Mouse (Mus musculus) right cerebral cortex, adult 2 months (tissue): ENCODE data around the gene Tbc1d20.
A peak's percentile ranks its signal among the peaks of the same experiment; 100 is the strongest.
"Not testable (repeated sequence)": the region's sequence is repeated elsewhere in the genome, so short reads cannot be mapped to it uniquely, and the experiment has no call there.

Experiments
- DNase-seq, 2 experiments: peaks; one replicate each; pipeline ENCODE4 v3.0.0; 2021 to 2022; ENCODE audit warnings: low spot score in 2 of 2

The Tbc1d20 gene

DNA sequence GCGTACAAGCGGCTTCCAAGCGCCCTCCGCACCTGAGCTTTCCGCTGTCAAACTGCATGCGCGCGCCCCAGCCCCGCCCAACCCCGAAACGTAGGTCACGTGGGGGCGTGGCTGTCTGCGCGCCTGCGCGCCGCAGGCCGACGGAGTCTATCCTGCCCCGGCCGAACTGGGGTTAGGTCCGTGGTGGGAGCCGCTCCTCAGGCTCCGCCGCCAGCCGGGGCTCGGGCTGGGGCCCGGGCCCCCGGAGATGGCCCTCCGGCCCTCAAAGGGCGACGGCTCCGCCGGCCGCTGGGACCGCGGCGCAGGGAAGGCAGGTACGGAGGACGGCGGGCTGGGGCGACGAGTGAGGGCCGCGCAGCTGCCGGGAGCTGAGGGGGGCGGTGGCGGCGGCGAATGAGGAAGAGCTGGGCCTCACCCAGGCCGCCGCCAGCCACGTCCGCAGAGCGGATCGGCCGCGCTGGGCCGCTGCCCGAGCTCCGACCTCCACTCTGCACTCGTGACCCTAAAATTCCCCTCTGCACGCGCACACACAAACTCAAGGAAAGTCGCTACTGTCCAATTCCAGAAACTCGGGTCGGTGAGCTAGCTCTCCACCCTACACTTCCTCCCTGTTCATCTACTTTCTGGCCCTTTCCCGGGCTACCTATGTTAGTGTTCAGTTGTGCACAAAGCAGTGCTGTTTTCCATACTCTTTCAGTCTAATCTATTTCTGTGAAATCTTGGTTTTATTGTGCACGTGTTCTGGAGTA lies at the start of gene Tbc1d20:
Gene Tbc1d20 (plus strand): TSS at position 102 of the 749 bp plus-strand sequence.
- DNase-seq, result peak; percentile 88 to 91

DNA sequence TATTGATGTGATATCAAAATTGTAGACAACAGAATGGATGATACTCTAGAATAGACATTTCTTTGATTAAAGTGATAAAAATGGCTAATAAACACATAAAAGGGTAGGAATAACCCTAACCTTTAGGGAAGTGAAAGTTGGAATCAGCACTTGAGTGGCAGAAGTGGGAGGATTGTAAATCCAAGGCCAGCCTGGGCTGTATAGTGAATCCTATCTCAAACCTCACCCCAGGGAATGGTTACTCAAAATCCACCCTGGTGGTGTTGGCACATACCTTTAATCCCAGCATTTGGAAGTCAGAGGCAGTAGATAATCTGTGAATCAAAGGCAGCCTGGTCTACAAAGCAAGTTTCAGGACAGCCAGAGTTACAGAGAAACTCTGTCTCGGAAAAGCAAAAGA lies 46.4 kb upstream of the Tbc1d20 start:
- no peak for DNase-seq

DNA sequence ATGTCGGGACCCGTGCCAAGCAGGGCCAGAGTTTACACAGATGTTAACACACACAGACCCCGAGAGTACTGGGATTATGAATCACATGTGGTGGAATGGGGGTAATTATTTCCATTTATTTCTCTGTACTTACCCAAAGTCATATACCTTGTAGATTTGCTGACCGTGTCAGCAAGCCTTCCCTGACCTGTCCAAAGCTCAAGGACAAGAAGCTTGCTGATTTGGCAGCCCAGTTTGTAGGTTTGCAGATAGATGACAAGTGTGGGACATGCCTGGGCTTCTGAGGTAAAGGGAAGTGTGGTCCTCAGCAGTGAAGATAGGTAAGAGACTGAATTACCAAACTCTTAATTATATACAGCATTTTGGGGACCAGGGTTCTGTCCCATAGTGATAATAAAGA lies 43.1 kb upstream of the Tbc1d20 start:
- no peak for DNase-seq

DNA sequence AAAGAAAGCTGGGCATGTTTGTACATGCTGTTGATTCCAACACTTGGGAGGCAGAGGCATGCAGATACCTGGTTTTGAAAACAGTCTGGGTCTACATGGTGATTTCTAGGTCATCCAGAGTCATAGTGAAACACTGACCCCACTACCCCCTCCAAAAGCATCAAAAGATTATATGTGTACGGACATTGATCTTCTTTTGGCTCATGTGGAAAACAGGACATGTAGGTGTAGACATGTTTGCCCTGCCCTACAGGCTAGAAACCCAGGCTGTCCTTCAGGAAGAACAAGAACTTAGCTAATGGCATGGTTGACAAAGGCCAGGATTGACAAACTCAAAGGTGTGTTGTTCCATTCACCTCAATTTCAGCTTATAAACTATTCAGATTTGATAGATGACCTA lies 33.9 kb upstream of the Tbc1d20 start:
- DNase-seq, result no peak

DNA sequence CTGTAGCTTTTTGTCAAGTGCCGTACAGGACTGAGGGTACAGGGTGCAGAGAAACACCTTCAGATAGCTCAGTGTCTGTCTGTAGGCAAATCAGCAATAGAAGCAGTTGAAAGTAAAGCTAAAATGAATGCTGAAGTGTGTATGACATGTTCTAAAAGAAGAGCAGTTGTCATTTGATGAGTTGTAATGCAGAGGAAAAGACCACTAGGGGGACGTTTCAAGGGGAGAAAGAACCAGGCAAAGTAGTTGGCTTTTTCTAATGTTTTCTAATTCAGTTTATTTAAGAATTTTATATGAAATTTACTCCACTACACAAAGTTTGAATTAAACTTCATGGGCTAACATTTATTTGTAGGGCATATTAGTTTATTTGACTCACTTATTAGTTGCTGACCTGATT lies 20.0 kb upstream of the Tbc1d20 start:
- no peak for DNase-seq

DNA sequence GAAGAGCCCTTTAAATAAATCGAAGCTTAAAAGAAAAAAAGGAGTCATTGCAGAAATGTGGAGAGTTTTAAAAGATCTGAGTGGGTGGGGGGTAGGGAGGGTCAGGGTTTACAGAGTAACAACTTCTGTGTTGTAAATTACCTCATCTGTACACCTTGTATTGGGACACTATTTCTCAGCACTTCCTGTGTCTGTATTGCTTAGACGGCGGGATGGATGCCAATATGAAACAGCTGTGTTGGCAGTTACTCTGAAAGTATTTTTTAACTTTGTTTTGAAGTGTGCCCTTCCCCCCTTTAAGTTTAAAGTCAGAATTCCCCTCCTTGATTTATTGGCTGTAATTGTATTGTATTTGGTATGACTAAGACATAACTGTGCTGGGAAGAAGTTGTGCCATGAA lies 12.2 kb upstream of the Tbc1d20 start:
- no peak for DNase-seq

DNA sequence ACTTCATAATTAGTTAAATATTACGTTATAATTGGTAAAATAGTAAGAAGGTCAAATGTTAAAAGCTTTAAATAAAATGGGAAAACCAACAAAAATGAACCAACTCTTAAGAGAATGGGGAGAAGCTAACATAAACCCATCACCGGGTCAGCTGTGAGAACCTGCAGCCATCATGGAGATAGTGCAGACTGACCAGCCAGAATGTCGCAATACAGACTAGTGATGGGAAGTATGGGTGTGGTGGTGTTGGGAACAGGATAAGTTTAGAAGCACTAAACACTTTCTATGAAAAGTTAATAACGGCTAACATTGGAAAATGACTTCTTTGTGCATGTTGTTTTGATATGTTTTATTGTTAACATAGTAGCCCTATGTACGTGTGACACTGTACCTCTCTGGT lies 6.1 kb upstream of the Tbc1d20 start:
- no peak for DNase-seq

DNA sequence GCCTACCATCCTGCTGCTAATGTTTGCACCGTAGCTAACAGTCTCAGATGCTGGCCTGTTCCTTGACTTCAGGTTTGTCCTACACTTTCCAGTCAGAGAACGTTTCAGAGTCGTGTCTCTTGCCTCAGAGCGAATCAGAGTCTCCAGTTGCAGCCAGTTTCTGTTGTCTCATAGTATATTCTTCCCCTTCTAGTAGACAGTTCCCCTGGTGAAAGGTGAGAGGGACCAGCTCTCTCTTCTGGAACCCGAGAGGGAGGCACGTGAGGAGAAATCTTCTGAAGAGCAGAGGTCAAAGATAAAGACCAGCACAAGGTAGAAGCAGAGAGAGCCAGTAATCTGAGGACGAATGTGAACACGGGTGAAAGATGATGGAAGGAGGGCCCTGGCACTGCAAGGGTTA lies 5.6 kb upstream of the Tbc1d20 start:
- no peak for DNase-seq

DNA sequence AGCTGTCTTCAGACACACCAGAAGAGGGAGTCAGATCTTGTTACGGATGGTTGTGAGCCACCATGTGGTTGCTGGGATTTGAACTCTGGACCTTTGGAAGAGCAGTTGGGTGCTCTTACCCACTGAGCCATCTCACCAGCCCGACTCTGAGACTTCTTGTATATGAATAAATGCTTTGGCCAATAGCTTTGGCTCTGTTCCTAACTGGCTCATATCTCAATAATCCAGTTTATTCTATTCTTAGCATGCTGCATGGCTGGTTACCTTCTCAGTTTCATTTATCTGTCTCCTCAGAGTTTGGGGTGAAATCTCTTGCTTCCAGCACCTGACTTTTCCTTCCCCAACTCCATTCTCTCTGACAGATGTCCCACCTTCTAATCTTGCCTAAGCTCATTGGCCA lies 4.0 kb upstream of the Tbc1d20 start:
- DNase-seq, result not testable (repeated sequence)

DNA sequence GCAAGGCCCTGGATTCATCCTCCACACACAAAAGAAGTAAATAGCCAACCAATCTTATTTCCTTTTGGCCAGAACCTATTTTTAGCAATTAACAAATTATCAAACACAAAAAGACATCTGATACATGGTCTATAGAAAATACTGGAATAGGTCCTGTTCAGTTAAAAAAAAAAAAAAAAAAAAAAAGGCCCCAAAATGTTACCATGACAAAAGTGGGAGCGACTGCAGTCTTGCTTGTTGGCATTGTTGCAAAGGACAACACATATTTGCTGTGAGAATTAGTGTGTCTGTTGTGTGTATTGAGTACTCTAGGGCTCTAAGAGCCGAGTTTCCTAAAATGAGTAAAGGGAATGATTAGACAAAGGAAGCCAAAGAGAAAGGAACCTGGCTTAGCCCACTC lies 1.2 kb upstream of the Tbc1d20 start:
- DNase-seq, result no peak

DNA sequence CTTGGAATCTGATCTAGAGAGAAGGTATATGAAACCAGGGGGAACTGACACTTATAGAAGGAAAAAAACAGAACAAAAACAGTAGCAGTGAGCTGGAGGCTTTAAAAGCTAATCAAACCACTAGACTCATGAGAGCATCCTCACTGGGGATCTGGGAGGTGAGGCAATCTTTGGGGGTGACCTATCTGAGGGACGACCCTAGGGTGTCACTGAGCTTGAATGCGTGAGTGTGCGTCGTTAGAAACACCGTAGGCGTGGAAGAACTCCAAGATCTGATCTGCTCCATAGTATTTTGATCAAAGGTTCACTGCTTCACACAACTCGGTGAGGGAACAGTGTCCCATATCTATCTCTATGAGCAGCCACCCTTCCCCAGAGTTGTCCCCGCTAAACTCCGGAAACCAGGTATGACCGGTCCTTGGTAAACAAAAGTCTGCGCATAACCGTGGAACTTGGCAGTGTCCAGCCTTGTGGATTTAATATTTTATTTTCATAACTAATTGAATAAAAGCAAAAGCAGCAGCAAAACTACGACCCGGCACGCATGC lies 375 bp upstream of the Tbc1d20 start:
- no peak for DNase-seq

DNA sequence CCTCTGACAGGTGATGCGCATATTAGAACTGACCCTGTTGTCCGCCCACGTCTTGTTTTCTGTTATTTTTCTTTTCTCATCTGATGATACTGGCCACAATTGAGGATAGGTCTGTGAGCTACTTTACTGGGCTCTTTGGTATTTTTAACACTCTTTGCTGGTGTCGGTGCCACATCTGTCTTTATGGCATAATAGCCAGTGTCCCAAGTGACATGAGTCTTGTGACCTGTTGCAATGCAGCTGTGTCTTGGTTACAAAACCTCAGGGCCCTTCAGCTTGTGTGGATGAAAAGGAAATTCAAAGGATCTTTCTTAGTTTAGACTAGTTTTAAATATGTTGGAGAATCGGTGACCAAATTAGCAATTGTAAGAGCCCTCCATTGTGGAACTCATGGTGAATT lies 913 bp downstream of the Tbc1d20 start:
- no peak for DNase-seq

DNA sequence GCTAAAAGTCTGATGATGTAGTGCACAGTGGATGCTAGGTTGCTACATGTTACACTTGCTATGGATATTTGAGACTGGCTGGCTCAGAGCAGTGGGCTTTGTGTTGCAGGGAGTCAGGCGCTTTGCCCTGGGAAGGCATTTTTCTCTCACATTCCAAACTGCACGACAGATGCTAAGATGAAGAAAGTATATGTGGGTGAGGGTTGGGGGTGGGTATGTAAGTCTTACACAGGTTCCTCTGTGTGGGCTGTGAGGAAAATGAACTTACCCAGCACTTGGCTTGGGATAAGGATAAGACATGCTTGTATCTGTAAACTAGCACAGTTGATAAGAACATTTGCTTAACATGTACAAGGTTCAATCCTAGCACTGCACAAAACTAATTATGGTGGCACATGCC lies 9.2 kb downstream of the Tbc1d20 start:
- peak; percentile 44 for DNase-seq

DNA sequence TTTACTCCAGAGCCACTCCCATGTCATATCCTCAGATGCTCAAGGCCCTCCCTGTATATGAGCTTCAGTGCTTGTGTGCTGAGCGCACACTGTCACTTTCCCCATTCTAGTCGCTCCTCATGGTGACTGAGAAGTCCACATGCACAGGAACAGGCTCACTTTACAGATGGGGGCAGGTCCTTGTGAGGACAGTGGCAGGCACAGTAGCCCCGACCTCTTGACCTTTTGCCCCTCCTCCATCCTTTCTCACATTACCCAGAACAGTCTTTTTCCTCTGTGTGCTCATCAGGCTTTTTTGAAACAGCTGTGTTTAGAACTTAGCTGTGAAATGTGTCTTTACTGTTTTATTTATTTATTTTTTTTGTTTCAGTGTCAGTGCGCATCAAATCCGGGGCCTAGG lies 10.2 kb downstream of the Tbc1d20 start:
- no peak for DNase-seq

DNA sequence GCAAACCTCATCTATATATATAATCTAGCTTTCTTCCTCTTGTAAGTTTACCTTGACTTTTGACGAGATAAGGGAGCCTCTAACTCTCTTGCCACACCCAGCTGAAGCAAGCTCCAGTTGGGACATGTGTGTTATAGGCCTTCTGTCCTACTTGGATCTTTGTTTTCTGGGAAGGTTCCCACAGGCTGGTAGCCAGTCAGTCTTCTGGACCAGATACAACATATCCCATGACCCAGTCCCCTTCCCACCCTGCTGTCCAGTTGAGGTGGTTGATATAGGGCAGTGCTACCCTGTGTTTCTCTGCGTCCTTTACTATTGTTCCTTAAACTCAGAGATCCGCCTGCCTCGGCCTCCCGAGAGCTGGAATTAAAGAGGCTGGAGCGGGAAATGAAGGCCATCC lies 11.9 kb downstream of the Tbc1d20 start:
- no peak for DNase-seq

DNA sequence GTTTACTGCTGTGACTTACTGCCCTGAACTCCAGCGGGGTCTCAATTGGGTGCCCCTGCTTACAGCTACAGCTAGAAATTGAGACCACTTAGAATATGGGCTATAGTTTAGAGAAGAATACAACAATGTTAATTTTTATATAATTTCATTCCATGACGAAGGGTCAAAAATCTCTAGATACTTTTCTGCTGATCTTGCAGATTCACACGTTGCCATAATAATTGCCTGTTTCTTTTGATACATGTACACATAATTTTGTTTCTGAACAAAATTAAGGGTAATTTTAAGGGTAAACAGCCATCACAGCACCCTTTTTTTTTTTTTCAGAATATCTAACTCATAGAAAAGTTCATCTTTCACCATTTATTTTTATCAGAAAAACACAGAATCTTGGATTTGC lies 13.6 kb downstream of the Tbc1d20 start:
- DNase-seq, result no peak

DNA sequence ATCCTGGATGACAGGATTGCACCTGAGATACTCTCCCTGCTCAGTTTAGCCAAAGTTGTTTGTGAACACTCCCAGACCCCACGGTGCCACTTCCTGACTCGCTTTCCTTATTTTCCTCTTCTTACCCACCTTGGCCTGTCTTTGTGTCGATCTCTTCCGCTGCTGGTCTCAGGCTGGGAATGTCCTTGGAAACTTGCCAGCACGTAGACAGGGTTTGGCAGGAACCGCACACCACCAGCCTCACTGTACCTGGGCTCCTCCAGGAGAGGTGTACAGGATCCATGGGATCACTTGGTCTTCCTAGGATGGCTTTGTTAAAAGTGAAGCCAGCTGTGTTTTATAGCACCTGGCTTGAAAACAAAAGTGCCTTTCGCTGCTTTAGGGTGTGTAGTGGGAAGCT lies 19.4 kb downstream of the Tbc1d20 start:
- DNase-seq, result no peak

DNA sequence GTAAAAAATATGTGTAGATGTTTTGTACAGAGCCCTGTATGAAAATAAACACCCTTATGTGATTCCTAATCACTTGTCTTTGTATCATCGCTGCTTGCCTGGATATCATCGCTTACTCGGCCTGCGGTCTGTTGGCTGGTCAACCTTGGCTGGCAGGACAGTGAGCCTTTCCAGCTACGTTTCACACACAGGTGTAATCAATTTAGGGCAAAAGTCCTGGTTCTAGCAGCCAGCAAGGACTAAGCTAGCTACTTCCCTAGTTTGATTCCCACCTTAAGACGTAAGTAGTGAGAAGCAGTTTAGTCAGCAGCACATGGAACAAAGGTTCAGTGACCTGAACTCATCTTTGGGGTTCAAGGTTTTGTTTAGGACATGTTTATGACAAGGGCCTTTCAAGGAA lies 20.3 kb downstream of the Tbc1d20 start:
- no peak for DNase-seq

DNA sequence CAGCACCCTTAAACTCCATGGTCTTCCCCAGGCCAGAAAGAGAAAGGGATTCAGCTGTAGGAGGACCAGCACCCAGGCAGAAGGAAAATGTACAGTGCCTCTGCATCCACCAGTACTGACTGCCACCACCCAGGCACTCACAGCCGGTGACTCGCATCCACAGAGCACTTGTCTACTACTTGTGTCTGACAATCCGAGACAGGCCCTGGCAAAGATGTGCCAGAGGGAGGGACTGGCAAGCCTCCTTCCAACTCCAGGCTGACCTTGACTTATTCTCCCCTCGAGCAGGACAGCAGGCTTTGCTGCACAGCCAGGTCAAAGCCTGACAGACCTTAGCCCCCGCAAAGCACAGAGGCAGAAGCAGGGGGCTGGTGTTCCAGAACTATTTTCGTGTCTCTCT lies 23.4 kb downstream of the Tbc1d20 start:
- DNase-seq, result no peak

DNA sequence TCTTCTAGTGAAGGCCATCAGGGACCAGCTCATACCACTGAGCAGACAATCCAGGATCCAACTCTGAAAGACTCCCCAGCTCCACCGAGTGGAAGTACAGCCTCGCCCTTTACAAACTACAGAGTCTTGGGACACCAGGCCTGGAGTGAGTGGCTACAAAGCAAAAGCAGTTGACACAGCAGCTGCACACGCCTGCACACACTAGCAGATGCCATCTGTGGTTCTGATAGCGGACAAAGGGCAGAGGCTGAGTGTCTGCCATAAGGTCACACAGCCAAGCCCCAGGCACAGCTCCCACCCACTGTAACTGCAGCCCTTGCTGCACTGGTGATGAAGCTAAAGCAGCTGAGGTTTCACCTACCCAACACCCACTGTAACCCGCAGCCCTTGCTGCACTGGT lies 27.9 kb downstream of the Tbc1d20 start:
- no peak for DNase-seq

DNA sequence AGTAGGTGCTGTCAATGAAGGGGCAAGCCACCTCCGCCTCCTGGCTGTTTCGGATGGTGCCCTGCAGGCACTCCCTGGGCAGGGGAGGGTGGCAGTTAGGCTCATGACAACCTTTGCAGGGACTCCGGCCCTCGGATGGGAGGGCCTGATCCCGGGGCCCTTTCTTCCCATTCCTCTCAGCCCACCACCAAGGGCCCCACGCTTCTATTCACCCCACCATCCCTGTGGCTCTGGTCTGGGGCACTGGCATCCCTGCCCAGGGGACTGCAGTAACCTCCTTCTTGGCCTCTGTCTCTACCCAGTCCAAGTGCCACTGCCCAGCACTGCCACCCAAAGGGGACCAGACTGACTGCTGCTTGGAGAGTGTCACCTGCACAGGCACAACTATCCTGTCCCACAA lies 28.6 kb downstream of the Tbc1d20 start:
- no peak for DNase-seq

DNA sequence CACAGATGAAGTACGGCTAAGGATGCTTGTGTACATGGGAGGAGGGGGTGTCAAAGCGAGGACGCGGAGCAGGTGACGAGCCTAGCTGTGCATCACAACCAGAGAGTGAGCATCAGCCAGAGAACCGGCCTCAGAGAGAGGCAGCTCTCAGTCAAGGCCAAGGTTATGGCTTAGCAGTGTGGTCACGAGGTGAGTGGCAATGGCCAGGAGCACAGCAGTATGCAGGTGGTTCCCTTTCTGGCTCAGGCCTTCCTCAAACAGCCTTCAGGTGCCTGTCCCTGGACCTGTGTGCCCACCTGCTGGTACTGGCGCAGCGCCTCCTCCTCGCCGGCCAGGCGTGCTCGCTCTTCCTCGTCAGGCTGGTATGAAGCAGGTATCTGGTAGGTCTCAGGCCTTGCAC lies 30.3 kb downstream of the Tbc1d20 start:
- no peak for DNase-seq

DNA sequence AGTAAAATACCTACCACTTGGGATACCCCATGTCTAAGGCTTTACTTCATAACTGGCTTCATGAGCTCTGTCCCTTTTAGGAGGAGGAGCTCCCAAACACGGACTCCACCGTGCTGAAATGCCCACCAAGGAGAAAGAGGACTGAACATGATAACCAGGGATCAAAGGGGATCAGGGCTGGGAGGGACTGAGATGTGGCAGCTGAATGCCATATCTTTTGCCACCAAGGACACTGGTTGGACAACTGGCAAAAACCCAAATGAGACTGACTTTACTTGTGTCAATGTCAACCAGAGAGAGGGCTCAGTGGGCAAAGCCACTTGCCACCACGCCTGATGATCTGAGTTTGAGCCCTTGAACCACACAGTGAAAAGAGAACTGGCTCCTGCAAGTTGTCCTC lies 31.2 kb downstream of the Tbc1d20 start:
- DNase-seq, result no peak

DNA sequence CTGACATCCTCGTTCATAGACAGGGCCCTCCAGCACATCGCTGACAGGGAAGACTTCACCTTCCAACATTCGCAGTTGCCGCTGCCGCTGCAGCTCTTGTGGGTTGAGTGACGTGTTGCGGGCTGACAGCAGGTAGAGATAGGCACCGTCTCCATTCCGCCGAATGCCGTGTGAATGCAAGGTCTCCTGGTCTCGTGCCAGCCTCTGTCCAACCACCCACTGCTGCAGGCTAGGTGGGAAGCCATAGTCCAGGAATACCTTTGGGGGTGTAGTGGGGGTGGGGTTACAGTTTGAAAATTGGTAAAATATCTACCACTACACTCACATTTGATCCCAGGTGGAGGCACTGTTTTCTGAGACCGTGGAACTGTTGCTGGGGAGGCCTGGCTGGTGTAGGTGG lies 32.5 kb downstream of the Tbc1d20 start:
- no peak for DNase-seq
